Mouse (Mus musculus): ENCODE results near the gene Ppp1r13b. TPM values are rescaled to one million over a fixed set of nuclear protein-coding genes. Genes with fewer than 3 reads are reported as not detected.
"Not testable (repeated sequence)": the region's sequence is repeated elsewhere in the genome, so short reads cannot be mapped to it uniquely, and the experiment has no call there.

Gene Ppp1r13b
- polyA plus RNA-seq (2015; fragmentation: Nextera tagmentation; extraction: Ambion mirVana) = 13.6 and 16.7 TPM in 2 replicates

GRCm38 (mm10) chr12:111907970-111908681, at the start of gene Ppp1r13b:
TSS of gene Ppp1r13b (minus strand) at chr12:111908110.
- H3K4me1 ChIP-seq (replicated peaks; ENCODE audit: control insufficient read depth, insufficient read depth, low read length) = peaks cover 10% of the 10 kb centered on the region
- no peak for TF ChIP-seq CTCF (IDR thresholded peaks at IDR 0.05; ENCODE audit: low read depth)
- H3K36me3 ChIP-seq (ENCODE audit: control insufficient read depth, insufficient read depth) = no peaks in the 10 kb centered on the region; the same call in 1 of the 2 replicates
- peak within 1 kb of the TSS; percentile 81 for H3K4me3 ChIP-seq (ENCODE audit: low read depth, low read length)
- H3K27ac ChIP-seq (ENCODE audit: low read depth, low read length) = peak within 1 kb of the TSS; percentile 93
- H3K9me3 ChIP-seq (ENCODE audit: control insufficient read depth) = no peaks in the 10 kb centered on the region
- H3K9ac ChIP-seq (ENCODE audit: low read depth, low read length) = peak within 1 kb of the TSS; percentile 91
- WGBS = under 1% methylated on average over 70 of the region's 80 CpGs
- no peaks in the 10 kb centered on the region for H3K27me3 ChIP-seq (replicated peaks; ENCODE audit: control insufficient read depth, insufficient read depth, low read length)
- ATAC-seq = peak; percentile 87
- H3K4me2 ChIP-seq (replicated peaks; ENCODE audit: low read depth) = peak within 1 kb of the TSS; percentile 90

- 66% methylated on average over 5 of the region's 5 CpGs for WGBS
- no peak for TF ChIP-seq CTCF (IDR thresholded peaks at IDR 0.05; ENCODE audit: low read depth)
- H3K9me3 ChIP-seq (ENCODE audit: control insufficient read depth) = no peaks in the 10 kb centered on the region
Measured at GRCm38 (mm10) chr12:111956173-111956572, 48.3 kb upstream of the Ppp1r13b start.

GRCm38 (mm10) chr12:111951701-111952100, 43.8 kb upstream of the Ppp1r13b start:
- no peak overlapping the region for H3K9ac ChIP-seq (ENCODE audit: low read depth, low read length)
- no peak overlapping the region for H3K4me2 ChIP-seq (replicated peaks; ENCODE audit: low read depth)
- no peaks in the 10 kb centered on the region for H3K36me3 ChIP-seq (ENCODE audit: control insufficient read depth, insufficient read depth)
- ATAC-seq = peak; percentile 47
- 23% methylated on average over 5 of the region's 5 CpGs for WGBS
- H3K4me1 ChIP-seq (replicated peaks; ENCODE audit: control insufficient read depth, insufficient read depth, low read length) = peaks cover 13% of the 10 kb centered on the region
- no peak overlapping the region for H3K4me3 ChIP-seq (ENCODE audit: low read depth, low read length)
- TF ChIP-seq CTCF (IDR thresholded peaks at IDR 0.05; ENCODE audit: low read depth) = no peak
- no peaks in the 10 kb centered on the region for H3K9me3 ChIP-seq (ENCODE audit: control insufficient read depth)
- no peaks in the 10 kb centered on the region for H3K27me3 ChIP-seq (replicated peaks; ENCODE audit: control insufficient read depth, insufficient read depth, low read length)
- no peak overlapping the region for H3K27ac ChIP-seq (ENCODE audit: low read depth, low read length)

More at GRCm38 (mm10) chr12:111956173-111956572, 48.3 kb upstream of the Ppp1r13b start:
- Histone ChIP-seq H3K27me3 (replicated peaks; ENCODE audit: control insufficient read depth, insufficient read depth, low read length) (no peaks in the 10 kb centered on the region), H3K36me3 (ENCODE audit: control insufficient read depth, insufficient read depth) (peaks cover 21% of the 10 kb centered on the region), H3K4me3 (ENCODE audit: low read depth, low read length) (no peak overlapping the region), H3K4me1 (replicated peaks; ENCODE audit: control insufficient read depth, insufficient read depth, low read length) (peaks cover 7% of the 10 kb centered on the region; the same call in 1 of the 2 replicates), H3K9ac (ENCODE audit: low read depth, low read length) (no peak overlapping the region), H3K4me2 (replicated peaks; ENCODE audit: low read depth) (no peak overlapping the region), H3K27ac (ENCODE audit: low read depth, low read length) (no peak overlapping the region)
- ATAC-seq = no peak

GRCm38 (mm10) chr12:111950486-111950885, 42.6 kb upstream of the Ppp1r13b start:
- Histone ChIP-seq H3K4me1 (replicated peaks; ENCODE audit: control insufficient read depth, insufficient read depth, low read length) (peaks cover 13% of the 10 kb centered on the region), H3K36me3 (ENCODE audit: control insufficient read depth, insufficient read depth) (no peaks in the 10 kb centered on the region), H3K4me3 (ENCODE audit: low read depth, low read length) (no peak overlapping the region), H3K4me2 (replicated peaks; ENCODE audit: low read depth) (no peak overlapping the region), H3K9ac (ENCODE audit: low read depth, low read length) (no peak overlapping the region), H3K9me3 (ENCODE audit: control insufficient read depth) (no peaks in the 10 kb centered on the region), H3K27me3 (replicated peaks; ENCODE audit: control insufficient read depth, insufficient read depth, low read length) (no peaks in the 10 kb centered on the region), H3K27ac (ENCODE audit: low read depth, low read length) (no peak overlapping the region)
- TF ChIP-seq CTCF (IDR thresholded peaks at IDR 0.05; ENCODE audit: low read depth) = no peak
- ATAC-seq = no peak
- 57% methylated on average over 5 of the region's 5 CpGs for WGBS

- H3K9me3 ChIP-seq (ENCODE audit: control insufficient read depth) = no peaks in the 10 kb centered on the region
- H3K4me1 ChIP-seq (replicated peaks; ENCODE audit: control insufficient read depth, insufficient read depth, low read length) = peaks cover 17% of the 10 kb centered on the region
- no peaks in the 10 kb centered on the region for H3K27me3 ChIP-seq (replicated peaks; ENCODE audit: control insufficient read depth, insufficient read depth, low read length)
- no peak overlapping the region for H3K9ac ChIP-seq (ENCODE audit: low read depth, low read length)
- ATAC-seq = peak; percentile 34
- H3K27ac ChIP-seq (ENCODE audit: low read depth, low read length) = peak overlapping the region; percentile 62; the same call in 1 of the 2 replicates
- H3K36me3 ChIP-seq (ENCODE audit: control insufficient read depth, insufficient read depth) = no peaks in the 10 kb centered on the region; the same call in 1 of the 2 replicates
- H3K4me3 ChIP-seq (ENCODE audit: low read depth, low read length) = no peak overlapping the region
- peak; percentile 97 for TF ChIP-seq CTCF (IDR thresholded peaks at IDR 0.05; ENCODE audit: low read depth)
- H3K4me2 ChIP-seq (replicated peaks; ENCODE audit: low read depth) = no peak overlapping the region
- 25% methylated on average over 2 of the region's 2 CpGs for WGBS
Measured at GRCm38 (mm10) chr12:111946716-111947115, 38.8 kb upstream of the Ppp1r13b start.

GRCm38 (mm10) chr12:111945765-111946655, 38.1 kb upstream of the Ppp1r13b start:
- not testable (repeated sequence) for H3K9me3 ChIP-seq (ENCODE audit: control insufficient read depth); H3K9ac ChIP-seq (ENCODE audit: low read depth, low read length); H3K4me2 ChIP-seq (replicated peaks; ENCODE audit: low read depth); H3K4me3 ChIP-seq (ENCODE audit: low read depth, low read length); H3K27me3 ChIP-seq (replicated peaks; ENCODE audit: control insufficient read depth, insufficient read depth, low read length); H3K36me3 ChIP-seq (ENCODE audit: control insufficient read depth, insufficient read depth)
- 51% methylated on average over 9 of the region's 15 CpGs for WGBS
- Histone ChIP-seq H3K4me1 (replicated peaks; ENCODE audit: control insufficient read depth, insufficient read depth, low read length) (peaks cover 12% of the 10 kb centered on the region), H3K27ac (ENCODE audit: low read depth, low read length) (peak overlapping the region; percentile 84)
- peak; percentile 44 for ATAC-seq
